Mouse (Mus musculus): ENCODE data around the gene Ccdc180. TPM values are rescaled to one million over a fixed set of nuclear protein-coding genes. Genes with fewer than 3 reads are reported as not detected.

Gene Ccdc180
- 0.02 TPM in 1 of 2 replicates, not detected in the other for polyA plus RNA-seq (2012; ENCODE audit: insufficient read depth, low replicate concordance)

- no peaks in the 10 kb centered on the region for H3K36me3 ChIP-seq (replicated peaks; ENCODE audit: low read length)
- no peak for TF ChIP-seq GATA1 (IDR thresholded peaks at IDR 0.05; ENCODE audit: borderline replicate concordance, low read length)
- TF ChIP-seq FLI1 (IDR thresholded peaks at IDR 0.05; ENCODE audit: low read length), result no peak
- H3K9me3 ChIP-seq, result peaks cover under 1% of the 10 kb centered on the region; the same call in 1 of the 2 replicates
- peak within 1 kb of the TSS; percentile 57 for H3K4me3 ChIP-seq (replicated peaks)
- peaks cover 6% of the 10 kb centered on the region for H3K4me1 ChIP-seq
- H3K27me3 ChIP-seq (replicated peaks), result peaks cover 15% of the 10 kb centered on the region
Measured at GRCm38 (mm10) chr4:45890066-45890761, at the start of gene Ccdc180. TSS of gene Ccdc180 (plus strand) at chr4:45890303.

GRCm38 (mm10) chr4:45844355-45844754, 45.7 kb upstream of the Ccdc180 start:
- Histone ChIP-seq H3K4me1 (peaks cover 7% of the 10 kb centered on the region), H3K36me3 (replicated peaks; ENCODE audit: low read length) (no peaks in the 10 kb centered on the region), H3K27me3 (replicated peaks) (peaks cover 34% of the 10 kb centered on the region), H3K4me3 (replicated peaks) (no peak overlapping the region), H3K9me3 (0 out of 2 replicates have a peak, but pooled peaks cover 3% of the 10 kb centered on the region)
- TF ChIP-seq GATA1 (IDR thresholded peaks at IDR 0.05; ENCODE audit: borderline replicate concordance, low read length), result no peak
- TF ChIP-seq FLI1 (IDR thresholded peaks at IDR 0.05; ENCODE audit: low read length), result no peak

- Histone ChIP-seq H3K36me3 (replicated peaks; ENCODE audit: low read length) (no peaks in the 10 kb centered on the region), H3K27me3 (replicated peaks) (peaks cover 47% of the 10 kb centered on the region), H3K4me3 (replicated peaks) (no peak overlapping the region), H3K4me1 (peaks cover 17% of the 10 kb centered on the region), H3K9me3 (0 out of 2 replicates have a peak, but pooled peaks cover 3% of the 10 kb centered on the region)
- no peak for TF ChIP-seq GATA1 (IDR thresholded peaks at IDR 0.05; ENCODE audit: borderline replicate concordance, low read length)
Measured at GRCm38 (mm10) chr4:45846263-45846662, 43.8 kb upstream of the Ccdc180 start.

GRCm38 (mm10) chr4:45848109-45848824, 41.8 kb upstream of the Ccdc180 start, which contains the start of gene Stra6l:
TSS of gene Stra6l (plus strand) at chr4:45848664.
- 0 out of 2 replicates have a peak, but pooled peaks cover 3% of the 10 kb centered on the region for H3K9me3 ChIP-seq
- H3K27me3 ChIP-seq (replicated peaks), result peaks cover 56% of the 10 kb centered on the region
- H3K36me3 ChIP-seq (replicated peaks; ENCODE audit: low read length), result no peaks in the 10 kb centered on the region
- TF ChIP-seq FLI1 (IDR thresholded peaks at IDR 0.05; ENCODE audit: low read length), result no peak
- no peak for TF ChIP-seq GATA1 (IDR thresholded peaks at IDR 0.05; ENCODE audit: borderline replicate concordance, low read length)
- H3K4me3 ChIP-seq (replicated peaks), result peak within 1 kb of the TSS; percentile 9
- peaks cover 17% of the 10 kb centered on the region for H3K4me1 ChIP-seq

GRCm38 (mm10) chr4:45848825-45849156, 41.3 kb upstream of the Ccdc180 start:
- Histone ChIP-seq H3K27me3 (replicated peaks) (peaks cover 59% of the 10 kb centered on the region), H3K36me3 (replicated peaks; ENCODE audit: low read length) (no peaks in the 10 kb centered on the region), H3K9me3 (0 out of 2 replicates have a peak, but pooled peaks cover 3% of the 10 kb centered on the region), H3K4me3 (replicated peaks) (no peak overlapping the region), H3K4me1 (peaks cover 17% of the 10 kb centered on the region)
- TF ChIP-seq FLI1 (IDR thresholded peaks at IDR 0.05; ENCODE audit: low read length) (no peak), GATA1 (IDR thresholded peaks at IDR 0.05; ENCODE audit: borderline replicate concordance, low read length) (no peak)

- no peak for TF ChIP-seq GATA1 (IDR thresholded peaks at IDR 0.05; ENCODE audit: borderline replicate concordance, low read length)
- TF ChIP-seq FLI1 (IDR thresholded peaks at IDR 0.05; ENCODE audit: low read length), result no peak
- Histone ChIP-seq H3K4me3 (replicated peaks) (peak overlapping the region; percentile 8), H3K36me3 (replicated peaks; ENCODE audit: low read length) (no peaks in the 10 kb centered on the region), H3K27me3 (replicated peaks) (peaks cover 59% of the 10 kb centered on the region), H3K4me1 (peaks cover 17% of the 10 kb centered on the region), H3K9me3 (0 out of 2 replicates have a peak, but pooled peaks cover 3% of the 10 kb centered on the region)
Measured at GRCm38 (mm10) chr4:45849419-45849818, 40.7 kb upstream of the Ccdc180 start.

GRCm38 (mm10) chr4:45851640-45852051, 38.5 kb upstream of the Ccdc180 start:
- Histone ChIP-seq H3K4me3 (replicated peaks) (no peak overlapping the region), H3K4me1 (peaks cover 17% of the 10 kb centered on the region), H3K36me3 (replicated peaks; ENCODE audit: low read length) (no peaks in the 10 kb centered on the region), H3K9me3 (peaks cover 7% of the 10 kb centered on the region; the same call in 1 of the 2 replicates), H3K27me3 (replicated peaks) (peaks cover 61% of the 10 kb centered on the region)
- TF ChIP-seq FLI1 (IDR thresholded peaks at IDR 0.05; ENCODE audit: low read length), result no peak
- no peak for TF ChIP-seq GATA1 (IDR thresholded peaks at IDR 0.05; ENCODE audit: borderline replicate concordance, low read length)

GRCm38 (mm10) chr4:45853496-45854246, 36.4 kb upstream of the Ccdc180 start:
- Histone ChIP-seq H3K4me3 (replicated peaks) (no peak overlapping the region), H3K27me3 (replicated peaks) (peaks cover 49% of the 10 kb centered on the region), H3K36me3 (replicated peaks; ENCODE audit: low read length) (no peaks in the 10 kb centered on the region), H3K9me3 (peaks cover 7% of the 10 kb centered on the region; the same call in 1 of the 2 replicates), H3K4me1 (peaks cover 17% of the 10 kb centered on the region)
- TF ChIP-seq GATA1 (IDR thresholded peaks at IDR 0.05; ENCODE audit: borderline replicate concordance, low read length), result no peak
- TF ChIP-seq FLI1 (IDR thresholded peaks at IDR 0.05; ENCODE audit: low read length), result no peak

GRCm38 (mm10) chr4:45855803-45856424, 34.2 kb upstream of the Ccdc180 start:
- peaks cover 46% of the 10 kb centered on the region for H3K27me3 ChIP-seq (replicated peaks)
- TF ChIP-seq FLI1 (IDR thresholded peaks at IDR 0.05; ENCODE audit: low read length) (no peak), GATA1 (IDR thresholded peaks at IDR 0.05; ENCODE audit: borderline replicate concordance, low read length) (no peak)
- H3K4me1 ChIP-seq, result peaks cover under 1% of the 10 kb centered on the region; the same call in 1 of the 2 replicates
- H3K36me3 ChIP-seq (replicated peaks; ENCODE audit: low read length), result no peaks in the 10 kb centered on the region
- H3K9me3 ChIP-seq, result peaks cover 16% of the 10 kb centered on the region
- no peak overlapping the region for H3K4me3 ChIP-seq (replicated peaks)
